Mouse (Mus musculus) CD4-positive, CD25-positive, alpha-beta regulatory T cell, adult 2 months (primary cell): ENCODE data around the gene Dusp11.

Experiments used
- DNase-seq: peaks from one replicate; pipeline ENCODE4 v3.0.0-alpha.2; 2012; ENCODE audit warnings: low read depth, low spot score

Gene Dusp11

GRCm38 (mm10) chr6:85895061-85895648 lies 66.3 kb downstream of the Dusp11 start:
- DNase-seq, result peak; percentile 23
